Mouse (Mus musculus): Measurements from ENCODE around the gene Ccnd1.

Gene Ccnd1

GRCm38 (mm10) chr7:144938661-144939343 is 923 bp downstream of the Ccnd1 start:
- DNase-seq (ENCODE audit: low spot score in 2 of 2): no peak

- no peak for DNase-seq (ENCODE audit: low spot score in 2 of 2)
These were observed 1.7 kb downstream of the Ccnd1 start for GRCm38 (mm10) chr7:144937899-144938517.

GRCm38 (mm10) chr7:144937490-144937889 is 2.2 kb downstream of the Ccnd1 start:
- peak; percentile 82 to 89 for DNase-seq (ENCODE audit: low spot score in 2 of 2)

GRCm38 (mm10) chr7:144936311-144936880 is 3.3 kb downstream of the Ccnd1 start:
- DNase-seq (ENCODE audit: low spot score in 2 of 2): no peak

GRCm38 (mm10) chr7:144935563-144935962 is 4.2 kb downstream of the Ccnd1 start:
- no peak for DNase-seq (ENCODE audit: low spot score in 2 of 2)

- no peak for DNase-seq (ENCODE audit: low spot score in 2 of 2)
These were observed 4.8 kb downstream of the Ccnd1 start for GRCm38 (mm10) chr7:144934901-144935300.

GRCm38 (mm10) chr7:144933796-144934195 is 5.9 kb downstream of the Ccnd1 start:
- DNase-seq (ENCODE audit: low spot score in 2 of 2): no peak

GRCm38 (mm10) chr7:144933336-144933735 is 6.4 kb downstream of the Ccnd1 start:
- DNase-seq (ENCODE audit: low spot score in 2 of 2): peak in 1 of 2 experiments; percentile 55

- DNase-seq (ENCODE audit: low spot score in 2 of 2): no peak
These were observed 7.3 kb downstream of the Ccnd1 start for GRCm38 (mm10) chr7:144932389-144932937.

- no peak for DNase-seq (ENCODE audit: low spot score in 2 of 2)
These were observed 7.9 kb downstream of the Ccnd1 start for GRCm38 (mm10) chr7:144931778-144932177.

- DNase-seq (ENCODE audit: low spot score in 2 of 2): no peak
These were observed 9.8 kb downstream of the Ccnd1 start for GRCm38 (mm10) chr7:144929931-144930330.

GRCm38 (mm10) chr7:144929506-144929905 is 10.2 kb downstream of the Ccnd1 start:
- no peak for DNase-seq (ENCODE audit: low spot score in 2 of 2)

GRCm38 (mm10) chr7:144928889-144929210 is 10.9 kb downstream of the Ccnd1 start:
- DNase-seq (ENCODE audit: low spot score in 2 of 2): no peak

- no peak for DNase-seq (ENCODE audit: low spot score in 2 of 2)
These were observed 11.5 kb downstream of the Ccnd1 start for GRCm38 (mm10) chr7:144928009-144928888.

- peak; percentile 63 to 67 for DNase-seq (ENCODE audit: low spot score in 2 of 2)
These were observed 12.1 kb downstream of the Ccnd1 start for GRCm38 (mm10) chr7:144927591-144927990.

GRCm38 (mm10) chr7:144918823-144919222 is 20.9 kb downstream of the Ccnd1 start:
- DNase-seq (ENCODE audit: low spot score in 2 of 2): no peak

- peak; percentile 92 to 93 for DNase-seq (ENCODE audit: low spot score in 2 of 2)
These were observed 24.6 kb downstream of the Ccnd1 start, which contains the start of gene LTO1 for GRCm38 (mm10) chr7:144914948-144915750. Gene LTO1 (plus strand): TSS chr7:144915100.

- DNase-seq (ENCODE audit: low spot score in 2 of 2): no peak
These were observed 25.3 kb downstream of the Ccnd1 start for GRCm38 (mm10) chr7:144914296-144914947.

- DNase-seq (ENCODE audit: low spot score in 2 of 2): no peak
These were observed 26.8 kb downstream of the Ccnd1 start for GRCm38 (mm10) chr7:144912897-144913296.

- no peak for DNase-seq (ENCODE audit: low spot score in 2 of 2)
These were observed 28.6 kb downstream of the Ccnd1 start for GRCm38 (mm10) chr7:144911121-144911520.
